Mouse (Mus musculus): ENCODE data around the gene Map7d1. TPM values are rescaled to one million over a fixed set of nuclear protein-coding genes. Genes with fewer than 3 reads are reported as not detected.

The Map7d1 gene
- 34.7 and 36.1 TPM in 2 replicates for polyA plus RNA-seq (2015; fragmentation: Nextera tagmentation; extraction: Ambion mirVana)

GRCm38 (mm10) chr4:126256131-126256791 lies at the start of gene Map7d1:
Map7d1 (minus strand) TSS chr4:126256343.
- peaks cover 70% of the 10 kb centered on the region for H3K4me1 ChIP-seq (ENCODE audit: control insufficient read depth, insufficient read depth, low read length)
- H3K9ac ChIP-seq (ENCODE audit: low read length): peak within 1 kb of the TSS; percentile 99
- H3K36me3 ChIP-seq (ENCODE audit: control insufficient read depth, insufficient read depth): no peaks in the 10 kb centered on the region
- peak within 1 kb of the TSS; percentile 94 for H3K27ac ChIP-seq (ENCODE audit: low read length)
- H3K9me3 ChIP-seq (replicated peaks; ENCODE audit: control insufficient read depth, low read length): no peaks in the 10 kb centered on the region
- under 1% methylated on average over 58 of the region's 59 CpGs for WGBS
- peak within 1 kb of the TSS; percentile 98 for H3K4me3 ChIP-seq (ENCODE audit: low read length)
- H3K27me3 ChIP-seq (ENCODE audit: control insufficient read depth, insufficient read depth, low read length): no peaks in the 10 kb centered on the region
- ATAC-seq (replicated peaks; ENCODE audit: extremely low read depth, insufficient read depth, low FRiP score): peak; percentile 82
- H3K4me2 ChIP-seq (ENCODE audit: low read depth, low read length): peak within 1 kb of the TSS; percentile 87

GRCm38 (mm10) chr4:126305428-126305827 lies 49.3 kb upstream of the Map7d1 start:
- Histone ChIP-seq H3K4me1 (ENCODE audit: control insufficient read depth, insufficient read depth, low read length) (peaks cover 18% of the 10 kb centered on the region), H3K4me3 (ENCODE audit: low read length) (no peak overlapping the region), H3K27ac (ENCODE audit: low read length) (no peak overlapping the region), H3K27me3 (ENCODE audit: control insufficient read depth, insufficient read depth, low read length) (peaks cover 27% of the 10 kb centered on the region), H3K9ac (ENCODE audit: low read length) (no peak overlapping the region), H3K9me3 (replicated peaks; ENCODE audit: control insufficient read depth, low read length) (peaks cover 5% of the 10 kb centered on the region), H3K4me2 (ENCODE audit: low read depth, low read length) (no peak overlapping the region), H3K36me3 (ENCODE audit: control insufficient read depth, insufficient read depth) (no peaks in the 10 kb centered on the region)
- no peak for ATAC-seq (replicated peaks; ENCODE audit: extremely low read depth, insufficient read depth, low FRiP score)
- 86% methylated on average over 1 of the region's 1 CpGs for WGBS

- Histone ChIP-seq H3K27ac (ENCODE audit: low read length) (no peak overlapping the region), H3K9ac (ENCODE audit: low read length) (no peak overlapping the region), H3K9me3 (replicated peaks; ENCODE audit: control insufficient read depth, low read length) (peaks cover 5% of the 10 kb centered on the region), H3K4me1 (ENCODE audit: control insufficient read depth, insufficient read depth, low read length) (peaks cover 14% of the 10 kb centered on the region), H3K27me3 (ENCODE audit: control insufficient read depth, insufficient read depth, low read length) (peaks cover 36% of the 10 kb centered on the region), H3K4me2 (ENCODE audit: low read depth, low read length) (no peak overlapping the region), H3K36me3 (ENCODE audit: control insufficient read depth, insufficient read depth) (no peaks in the 10 kb centered on the region), H3K4me3 (ENCODE audit: low read length) (no peak overlapping the region)
- WGBS: 63% methylated on average over 4 of the region's 4 CpGs
- no peak for ATAC-seq (replicated peaks; ENCODE audit: extremely low read depth, insufficient read depth, low FRiP score)
Observed at GRCm38 (mm10) chr4:126303877-126304276, 47.7 kb upstream of the Map7d1 start.

GRCm38 (mm10) chr4:126301584-126302309 lies 45.6 kb upstream of the Map7d1 start:
- ATAC-seq (replicated peaks; ENCODE audit: extremely low read depth, insufficient read depth, low FRiP score): no peak
- Histone ChIP-seq H3K36me3 (ENCODE audit: control insufficient read depth, insufficient read depth) (no peaks in the 10 kb centered on the region), H3K27ac (ENCODE audit: low read length) (no peak overlapping the region), H3K27me3 (ENCODE audit: control insufficient read depth, insufficient read depth, low read length) (peaks cover 50% of the 10 kb centered on the region), H3K4me1 (ENCODE audit: control insufficient read depth, insufficient read depth, low read length) (peaks cover 20% of the 10 kb centered on the region), H3K9me3 (replicated peaks; ENCODE audit: control insufficient read depth, low read length) (peaks cover 5% of the 10 kb centered on the region), H3K4me2 (ENCODE audit: low read depth, low read length) (peak overlapping the region; percentile 62), H3K9ac (ENCODE audit: low read length) (no peak overlapping the region), H3K4me3 (ENCODE audit: low read length) (peak overlapping the region; percentile 45)
- WGBS: 10% methylated on average over 27 of the region's 27 CpGs

GRCm38 (mm10) chr4:126300916-126301583 lies 44.9 kb upstream of the Map7d1 start:
- peak; percentile 49; the same call in 1 of the 2 replicates for ATAC-seq (replicated peaks; ENCODE audit: extremely low read depth, insufficient read depth, low FRiP score)
- H3K9ac ChIP-seq (ENCODE audit: low read length): peak overlapping the region; percentile 43
- peaks cover 23% of the 10 kb centered on the region for H3K4me1 ChIP-seq (ENCODE audit: control insufficient read depth, insufficient read depth, low read length)
- under 1% methylated on average over 50 of the region's 50 CpGs for WGBS
- H3K36me3 ChIP-seq (ENCODE audit: control insufficient read depth, insufficient read depth): no peaks in the 10 kb centered on the region
- peak overlapping the region; percentile 62 for H3K4me2 ChIP-seq (ENCODE audit: low read depth, low read length)
- peak overlapping the region; percentile 45 for H3K4me3 ChIP-seq (ENCODE audit: low read length)
- H3K27me3 ChIP-seq (ENCODE audit: control insufficient read depth, insufficient read depth, low read length): peaks cover 50% of the 10 kb centered on the region
- H3K27ac ChIP-seq (ENCODE audit: low read length): no peak overlapping the region
- H3K9me3 ChIP-seq (replicated peaks; ENCODE audit: control insufficient read depth, low read length): peaks cover 4% of the 10 kb centered on the region

GRCm38 (mm10) chr4:126296617-126297101 lies 40.5 kb upstream of the Map7d1 start:
- under 1% methylated on average over 34 of the region's 34 CpGs for WGBS
- H3K9ac ChIP-seq (ENCODE audit: low read length): peak overlapping the region; percentile 70
- peaks cover 20% of the 10 kb centered on the region for H3K4me1 ChIP-seq (ENCODE audit: control insufficient read depth, insufficient read depth, low read length)
- peak overlapping the region; percentile 41 for H3K4me3 ChIP-seq (ENCODE audit: low read length)
- H3K36me3 ChIP-seq (ENCODE audit: control insufficient read depth, insufficient read depth): no peaks in the 10 kb centered on the region
- ATAC-seq (replicated peaks; ENCODE audit: extremely low read depth, insufficient read depth, low FRiP score): 0 out of 2 replicates have a peak, but pooled peaks have one; percentile 37
- peak overlapping the region; percentile 75 for H3K4me2 ChIP-seq (ENCODE audit: low read depth, low read length)
- peak overlapping the region; percentile 10; the same call in 1 of the 2 replicates for H3K27ac ChIP-seq (ENCODE audit: low read length)
- H3K9me3 ChIP-seq (replicated peaks; ENCODE audit: control insufficient read depth, low read length): no peaks in the 10 kb centered on the region
- H3K27me3 ChIP-seq (ENCODE audit: control insufficient read depth, insufficient read depth, low read length): peaks cover 40% of the 10 kb centered on the region

- Histone ChIP-seq H3K9me3 (replicated peaks; ENCODE audit: control insufficient read depth, low read length) (no peaks in the 10 kb centered on the region), H3K4me3 (ENCODE audit: low read length) (no peak overlapping the region), H3K4me2 (ENCODE audit: low read depth, low read length) (no peak overlapping the region), H3K4me1 (ENCODE audit: control insufficient read depth, insufficient read depth, low read length) (peaks cover 13% of the 10 kb centered on the region), H3K27me3 (ENCODE audit: control insufficient read depth, insufficient read depth, low read length) (peaks cover 33% of the 10 kb centered on the region), H3K36me3 (ENCODE audit: control insufficient read depth, insufficient read depth) (no peaks in the 10 kb centered on the region), H3K9ac (ENCODE audit: low read length) (no peak overlapping the region), H3K27ac (ENCODE audit: low read length) (no peak overlapping the region)
- ATAC-seq (replicated peaks; ENCODE audit: extremely low read depth, insufficient read depth, low FRiP score): no peak
- 47% methylated on average over 4 of the region's 4 CpGs for whole genome bisulfite sequencing
Observed at GRCm38 (mm10) chr4:126295937-126296336, 39.8 kb upstream of the Map7d1 start.

- 77% methylated on average over 6 of the region's 6 CpGs for whole genome bisulfite sequencing
Observed at GRCm38 (mm10) chr4:126295152-126295551, 39.0 kb upstream of the Map7d1 start.

More at GRCm38 (mm10) chr4:126295152-126295551, 39.0 kb upstream of the Map7d1 start:
- H3K27me3 ChIP-seq (ENCODE audit: control insufficient read depth, insufficient read depth, low read length): peaks cover 29% of the 10 kb centered on the region
- no peak overlapping the region for H3K27ac ChIP-seq (ENCODE audit: low read length)
- no peaks in the 10 kb centered on the region for H3K36me3 ChIP-seq (ENCODE audit: control insufficient read depth, insufficient read depth)
- H3K4me1 ChIP-seq (ENCODE audit: control insufficient read depth, insufficient read depth, low read length): peaks cover 9% of the 10 kb centered on the region
- no peak overlapping the region for H3K9ac ChIP-seq (ENCODE audit: low read length)
- H3K4me2 ChIP-seq (ENCODE audit: low read depth, low read length): no peak overlapping the region
- H3K9me3 ChIP-seq (replicated peaks; ENCODE audit: control insufficient read depth, low read length): no peaks in the 10 kb centered on the region
- ATAC-seq (replicated peaks; ENCODE audit: extremely low read depth, insufficient read depth, low FRiP score): no peak
- no peak overlapping the region for H3K4me3 ChIP-seq (ENCODE audit: low read length)
